Mouse (Mus musculus) adrenal gland, adult 18-20 months (tissue): ENCODE measurements around the gene Icam5. TPM values are rescaled to one million over a fixed set of nuclear protein-coding genes. Genes with fewer than 3 reads are reported as not detected.
A peak's percentile ranks its signal among the peaks of the same experiment; 100 is the strongest.
"Not testable (repeated sequence)": the region's sequence is repeated elsewhere in the genome, so short reads cannot be mapped to it uniquely, and the experiment has no call there.

ENCODE experiments used
- DNase-seq, 2 experiments: peaks; one replicate each; pipeline ENCODE4 v3.0.0; 2021 to 2022; ENCODE audit warnings: low spot score in 2 of 2
- total RNA-seq, 2 experiments: library from RNA; stranded (reverse); gene quantifications; 1 replicate in 1 of 2; 2 replicates in 1 of 2; pipeline ENCODE4 v1.2.3; 2021

Gene Icam5
- total RNA-seq, 2 experiments from 2014 or later, result 0.13 to 0.23 TPM

- no peak for DNase-seq
Measured at GRCm38 (mm10) chr9:21034481-21035085, 2.7 kb downstream of the Icam5 start.

DNA sequence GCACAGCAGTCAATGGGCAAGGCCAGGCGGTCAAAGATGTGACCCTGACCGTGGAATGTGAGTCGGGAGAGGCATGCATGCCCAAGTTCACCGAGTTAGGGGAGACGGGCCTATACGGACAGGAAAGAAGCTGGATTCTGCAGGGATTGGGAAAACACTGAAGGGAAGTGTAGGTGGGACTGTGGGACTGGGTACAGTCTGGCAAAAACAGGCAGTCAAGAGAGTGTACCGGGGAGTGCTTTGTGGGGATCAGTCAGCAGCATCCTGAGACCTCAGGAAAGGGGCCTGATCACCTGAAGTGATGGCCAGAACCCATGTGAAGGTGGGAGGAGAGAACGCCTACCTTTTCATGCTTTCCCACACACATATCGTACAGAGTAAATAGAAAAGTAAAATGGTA, 3.7 kb downstream of the Icam5 start:
- DNase-seq, result no peak

- DNase-seq, result no peak
Measured at GRCm38 (mm10) chr9:21036161-21036560, 4.3 kb downstream of the Icam5 start.

DNA sequence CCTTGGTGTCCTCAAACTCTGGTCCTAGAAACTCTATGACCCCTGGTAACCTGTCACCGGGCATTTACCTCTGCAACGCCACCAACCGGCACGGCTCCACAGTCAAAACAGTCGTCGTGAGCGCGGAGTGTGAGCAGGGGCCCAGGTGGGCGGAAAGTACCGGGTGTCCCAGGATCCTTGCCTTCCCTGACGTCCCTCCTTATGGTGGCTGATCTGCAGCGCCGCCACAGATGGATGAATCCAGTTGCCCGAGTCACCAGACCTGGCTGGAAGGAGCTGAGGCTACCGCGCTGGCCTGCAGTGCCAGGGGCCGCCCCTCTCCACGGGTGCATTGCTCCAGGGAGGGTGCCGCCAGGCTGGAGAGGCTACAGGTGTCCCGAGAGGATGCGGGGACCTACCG, 4.8 kb downstream of the Icam5 start:
- no peak for DNase-seq

- DNase-seq, result no peak
Measured at GRCm38 (mm10) chr9:21037481-21037891, 5.6 kb downstream of the Icam5 start.

GRCm38 (mm10) chr9:21039779-21040178, 7.9 kb downstream of the Icam5 start:
- no peak for DNase-seq

DNA sequence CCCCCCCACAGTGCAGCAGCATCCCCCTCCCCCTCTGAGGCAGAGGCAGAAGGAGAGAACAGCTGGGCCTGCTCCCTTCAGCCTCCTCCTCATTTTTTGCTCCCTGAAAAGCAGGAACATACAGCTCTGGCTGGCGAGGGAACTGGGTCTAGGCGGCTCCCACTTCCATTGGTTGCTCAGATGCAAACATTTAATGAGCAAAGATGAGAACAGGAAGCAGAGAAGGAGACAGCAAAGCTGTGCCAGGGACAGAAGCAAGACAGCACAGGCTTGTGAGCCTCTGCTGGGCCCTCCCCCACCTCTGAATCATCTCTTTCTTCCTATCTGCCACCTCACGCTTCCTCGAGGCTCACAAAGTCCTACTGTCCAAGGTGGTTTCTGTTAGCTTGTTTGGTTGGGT, 9.4 kb downstream of the Icam5 start:
- DNase-seq, result no peak

GRCm38 (mm10) chr9:21043563-21043962, 11.7 kb downstream of the Icam5 start:
- no peak for DNase-seq

DNA sequence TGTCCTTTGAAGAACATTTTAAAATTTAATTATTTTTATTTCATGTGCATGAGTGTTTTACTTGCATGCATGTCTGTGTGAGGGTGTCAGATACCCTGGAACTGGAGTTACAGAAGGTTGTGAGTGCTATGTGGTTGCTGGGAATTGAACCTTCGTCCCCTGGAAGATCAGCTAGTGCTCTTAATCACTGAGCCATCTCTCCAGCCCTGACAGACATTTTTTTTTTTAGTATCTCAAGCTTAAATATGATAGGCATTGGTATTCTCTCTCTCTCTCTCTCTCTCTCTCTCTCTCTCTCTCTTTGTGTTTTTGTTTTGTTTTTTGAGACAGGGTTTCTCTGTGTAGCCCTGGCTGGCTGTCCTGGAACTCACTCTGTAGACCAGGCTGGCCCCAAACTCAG, 12.9 kb downstream of the Icam5 start:
- DNase-seq, result not testable (repeated sequence)

- no peak for DNase-seq
Measured at GRCm38 (mm10) chr9:21045235-21045634, 13.4 kb downstream of the Icam5 start.

- DNase-seq, result no peak
Measured at GRCm38 (mm10) chr9:21051578-21051977, 19.7 kb downstream of the Icam5 start.

- DNase-seq, result no peak
Measured at GRCm38 (mm10) chr9:21062928-21063327, 31.1 kb downstream of the Icam5 start.

GRCm38 (mm10) chr9:21067006-21067684, 35.3 kb downstream of the Icam5 start, which contains the start of gene Zglp1:
Gene Zglp1 (minus strand): TSS chr9:21067093.
- no peak for DNase-seq

DNA sequence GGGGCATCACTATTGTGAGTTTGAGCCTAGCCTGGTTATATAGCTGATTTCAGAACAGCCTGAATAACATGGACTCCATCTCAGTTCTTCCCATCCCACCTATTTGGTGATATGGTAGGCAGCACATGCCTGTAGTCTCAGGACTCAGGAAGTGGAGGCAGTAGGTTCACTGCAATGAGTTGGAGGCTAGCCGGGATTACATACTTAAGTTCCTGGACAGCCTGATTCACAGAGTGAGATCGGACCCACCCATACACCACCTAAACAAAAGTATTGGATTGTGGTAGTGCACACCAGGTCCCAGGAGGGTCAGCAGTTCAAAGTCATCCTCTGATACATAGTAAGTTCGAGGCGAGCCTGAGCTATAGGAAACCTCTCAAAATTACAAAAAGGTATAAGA, 40.8 kb downstream of the Icam5 start:
- no peak for DNase-seq

DNA sequence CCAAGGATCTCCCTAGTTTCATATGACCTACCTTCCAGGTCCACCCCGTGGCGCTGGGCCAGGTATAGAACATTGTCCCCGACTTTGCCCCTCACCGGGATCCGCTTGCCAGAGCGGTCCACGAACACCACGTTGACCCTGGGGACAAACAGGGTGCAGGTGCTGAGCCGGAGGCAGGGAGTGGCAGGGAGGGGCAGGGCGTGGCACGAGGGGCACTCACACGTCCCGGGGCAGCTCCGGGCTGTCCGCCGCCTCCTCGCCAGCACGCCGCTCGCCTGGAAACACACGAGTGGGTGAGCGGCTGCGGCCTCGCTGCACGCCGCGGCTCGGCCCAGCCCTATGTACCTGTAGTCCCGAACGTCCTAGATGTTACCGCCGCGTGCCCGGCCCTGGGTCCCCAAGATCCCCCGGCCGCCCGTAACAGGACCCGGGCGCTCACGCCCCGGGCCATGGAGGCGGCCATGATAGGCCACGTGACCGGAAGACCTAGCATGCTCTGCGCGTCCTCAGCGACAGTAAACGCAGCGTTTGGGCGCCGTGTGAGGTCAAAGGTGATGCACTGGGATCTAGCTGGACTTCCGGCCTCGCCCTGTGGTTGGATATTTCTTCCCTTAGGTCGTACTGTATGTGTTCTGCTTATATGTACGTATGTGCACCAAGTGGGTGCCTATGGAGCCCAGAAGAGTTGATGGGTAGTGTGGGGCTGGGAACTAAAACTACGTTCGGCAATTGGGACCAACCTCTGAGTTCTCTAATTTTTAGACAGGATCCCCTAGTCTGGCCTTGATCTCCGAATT, 41.4 kb downstream of the Icam5 start, which contains the start of the genes Gm49373 and Fdx1l:
Gene Gm49373, minus strand, starts transcription at position 53 of the 797 bp plus-strand sequence.
Gene Fdx1l, minus strand, starts transcription at position 571 of the 797 bp plus-strand sequence.
- DNase-seq, result peak; percentile 82 to 84

- no peak for DNase-seq
Measured at GRCm38 (mm10) chr9:21074173-21074572, 42.3 kb downstream of the Icam5 start.

DNA sequence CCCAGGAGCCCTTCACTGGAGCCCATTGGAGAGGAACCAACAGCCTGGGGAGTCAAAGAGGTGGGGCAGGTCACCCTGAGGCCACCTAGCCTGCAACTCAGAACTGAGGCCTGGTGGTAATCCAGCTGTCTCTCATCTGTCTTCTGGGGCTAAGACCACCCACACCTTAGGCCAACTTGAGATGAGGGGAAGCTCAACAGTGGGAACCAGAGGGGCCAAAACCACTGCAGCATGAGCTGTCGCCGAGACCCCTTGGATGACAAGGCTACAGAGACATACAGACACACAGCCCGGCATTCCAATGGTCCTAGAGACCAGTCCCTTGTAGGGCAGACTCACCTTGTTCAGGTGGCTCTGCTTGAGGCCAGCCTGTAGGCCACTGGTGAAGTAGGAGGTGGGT, 43.8 kb downstream of the Icam5 start:
- DNase-seq, result no peak

GRCm38 (mm10) chr9:21081127-21081526, 49.3 kb downstream of the Icam5 start:
- no peak for DNase-seq

DNA sequence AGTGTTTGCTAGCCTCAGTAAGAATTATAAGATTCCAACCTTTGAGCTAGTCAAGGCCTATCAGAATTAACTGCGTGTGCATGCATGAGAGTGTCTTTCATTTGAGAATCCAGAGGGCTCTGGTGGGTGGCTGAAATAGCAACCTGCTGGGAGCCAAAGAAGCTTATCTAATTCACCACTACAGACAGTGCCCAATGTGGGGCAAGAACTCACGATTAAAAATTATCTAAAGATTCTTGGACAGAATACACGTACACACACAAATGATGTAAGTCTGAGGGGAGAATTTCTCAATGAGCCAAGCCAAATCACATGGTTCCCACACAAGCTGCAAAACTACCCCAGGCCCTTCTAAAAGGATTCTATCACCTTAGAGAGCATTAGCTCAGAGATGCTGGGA, 51.5 kb downstream of the Icam5 start:
- no peak for DNase-seq
